Mouse (Mus musculus) liver, embryonic 14.5 days (tissue): Measurements from ENCODE around the gene Focad.

Source experiments
- CTCF ChIP-seq: IDR thresholded peaks from 2 replicates; pipeline ENCODE4 v1.5.1; 2016; ENCODE audit warnings: antibody characterized with exemption, low read depth, control low read depth
- EP300 ChIP-seq: IDR thresholded peaks from 2 replicates; pipeline ENCODE4 v1.6.1; 2016; ENCODE audit warnings: antibody characterized with exemption, low read depth

DNA sequence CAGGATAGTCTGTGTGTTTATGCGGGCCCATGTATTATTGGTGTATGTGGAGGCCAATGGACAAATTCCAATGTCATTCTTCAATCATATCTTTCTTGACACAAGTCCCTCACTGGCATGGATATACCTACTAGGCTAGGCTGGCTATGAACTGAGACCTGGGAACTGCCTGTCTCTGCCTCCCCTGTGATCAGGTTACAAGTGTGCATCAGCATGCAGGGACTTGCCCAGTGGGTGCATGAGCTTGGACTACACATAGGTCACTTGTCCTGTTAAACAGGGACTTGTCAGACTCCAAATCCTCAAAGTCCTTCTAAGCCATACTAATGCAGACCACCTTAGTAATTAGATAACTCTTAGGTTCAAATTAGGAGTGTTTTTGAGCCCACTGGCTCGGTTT is 184.1 kb downstream of the Focad start:
- TF ChIP-seq CTCF (no peak), EP300 (no peak)
